Mouse (Mus musculus): ENCODE results near the gene Tbata.

GRCm38 (mm10) chr10:61188010-61188409 lies 16.3 kb downstream of the Tbata start:
- no peak for TF ChIP-seq CTCF (IDR thresholded peaks at IDR 0.05; ENCODE audit: low read depth)
- TF ChIP-seq EP300 (IDR thresholded peaks at IDR 0.05; ENCODE audit: low read depth) = no peak

All from liver, postnatal 0 days (tissue).